Mouse (Mus musculus) CH12.LX (cell line): ENCODE results near the gene Car5b. TPM values are rescaled to one million over a fixed set of nuclear protein-coding genes. Genes with fewer than 3 reads are reported as not detected.

Experiments
- DNase-seq: peaks from one replicate; pipeline ENCODE4 v3.0.0-alpha.2; 2013; ENCODE audit errors: extremely low read depth
- H3K27ac ChIP-seq: 2 replicates; pipeline ENCODE4 v1.5.1; 2012; ENCODE audit warnings: low read depth, mild to moderate bottlenecking, control low read depth, moderate library complexity; ENCODE audit not compliant: insufficient read depth
- H3K27me3 ChIP-seq: replicated peaks from 2 replicates; pipeline ENCODE3; 2012; ENCODE audit warnings: inconsistent platforms
- H3K36me3 ChIP-seq, 2 experiments: replicated peaks in 1 of 2; 2 replicates each; pipeline versions ENCODE3 to v1.6.1; 2012; ENCODE audit warnings: inconsistent platforms in 1 of 2, low read length in 1 of 2, mild to moderate bottlenecking in 1 of 2, mixed read lengths in 1 of 2, moderate library complexity in 1 of 2; ENCODE audit not compliant: control insufficient read depth in 1 of 2, insufficient read depth in 1 of 2
- H3K4me1 ChIP-seq, 2 experiments: 2 replicates each; pipeline ENCODE4 v1.6.1; 2012; ENCODE audit warnings: inconsistent platforms in 1 of 2, moderate library complexity in 1 of 2; ENCODE audit not compliant: insufficient read depth in 2 of 2, control insufficient read depth in 1 of 2
- H3K4me2 ChIP-seq: 2 replicates; pipeline ENCODE4 v1.6.1; 2012; ENCODE audit warnings: low read depth, mild to moderate bottlenecking, control low read depth; ENCODE audit not compliant: poor library complexity, insufficient read depth, severe bottlenecking
- H3K4me3 ChIP-seq, 3 experiments: fragments of 150-350 bp in 1 of 3; sonication (generic) in 1 of 3; replicated peaks in 1 of 3; 2 replicates each; pipeline versions ENCODE3 to v1.5.1; 2011 to 2012; ENCODE audit warnings: low read depth in 2 of 3, low read length in 2 of 3, mild to moderate bottlenecking in 2 of 3, moderate library complexity in 2 of 3, control low read depth in 1 of 3, improper control_type of control experiment in 1 of 3, inconsistent platforms in 1 of 3, mixed read lengths in 1 of 3; ENCODE audit not compliant: poor library complexity in 1 of 3
- H3K79me2 ChIP-seq: replicated peaks from 2 replicates; pipeline ENCODE4 v1.6.1; 2012; ENCODE audit warnings: mild to moderate bottlenecking, moderate library complexity; ENCODE audit not compliant: control insufficient read depth, poor library complexity, insufficient read depth, severe bottlenecking; ENCODE audit errors: extremely low read depth
- H3K9ac ChIP-seq: 2 replicates; pipeline ENCODE4 v1.6.1; 2012; ENCODE audit warnings: low read depth, mild to moderate bottlenecking, control low read depth, moderate library complexity; ENCODE audit not compliant: insufficient read depth
- H3K9me3 ChIP-seq: replicated peaks from 2 replicates; pipeline ENCODE3; 2012; ENCODE audit warnings: low read length, inconsistent platforms, mixed read lengths
- BHLHE40 ChIP-seq: IDR thresholded peaks from 2 replicates; pipeline ENCODE4 v1.6.1; 2011; ENCODE audit warnings: mild to moderate bottlenecking, low read depth, low read length, improper control_type of control experiment
- CHD2 ChIP-seq: IDR thresholded peaks from 2 replicates; pipeline ENCODE4 v1.6.1; 2011; ENCODE audit warnings: low read length, improper control_type of control experiment
- E2F4 ChIP-seq: IDR thresholded peaks from 2 replicates; pipeline ENCODE4 v1.6.1; 2011; ENCODE audit warnings: low read depth, low read length, improper control_type of control experiment; ENCODE audit not compliant: insufficient replicate concordance
- EP300 ChIP-seq: IDR thresholded peaks from 2 replicates; pipeline ENCODE4 v1.6.1; 2011; ENCODE audit warnings: low read length, improper control_type of control experiment
- ETS1 ChIP-seq: conservative IDR thresholded peaks from 2 replicates; pipeline ENCODE4 v1.6.1; 2012; ENCODE audit warnings: low read depth, mild to moderate bottlenecking, inconsistent platforms, low read length, improper control_type of control experiment, moderate library complexity
- GABPA ChIP-seq: IDR thresholded peaks from 2 replicates; pipeline ENCODE4 v1.6.1; 2012; ENCODE audit warnings: low read depth, low read length, improper control_type of control experiment, inconsistent platforms; ENCODE audit not compliant: insufficient replicate concordance
- IRF4 ChIP-seq: IDR thresholded peaks from 2 replicates; pipeline ENCODE4 v1.6.1; 2014; ENCODE audit warnings: low read depth, mild to moderate bottlenecking, inconsistent platforms, low read length, improper control_type of control experiment
- JUN ChIP-seq: IDR thresholded peaks from 2 replicates; pipeline ENCODE4 v1.6.1; 2011; ENCODE audit warnings: low read depth, mild to moderate bottlenecking, low read length, improper control_type of control experiment, moderate library complexity; ENCODE audit not compliant: insufficient read depth
- JUND ChIP-seq: conservative IDR thresholded peaks from 2 replicates; pipeline ENCODE4 v1.6.1; 2011; ENCODE audit warnings: low read depth, low read length, improper control_type of control experiment
- MYC ChIP-seq: IDR thresholded peaks from 2 replicates; pipeline ENCODE4 v1.6.1; 2011; ENCODE audit warnings: low read depth, mild to moderate bottlenecking, improper control_type of control experiment, low read length
- NRF1 ChIP-seq: IDR thresholded peaks from 2 replicates; pipeline ENCODE4 v1.6.1; 2014; ENCODE audit warnings: low read depth, mild to moderate bottlenecking, inconsistent platforms, low read length, improper control_type of control experiment, moderate library complexity
- POLR2A ChIP-seq: IDR thresholded peaks from 2 replicates; pipeline ENCODE4 v1.6.1; 2011; ENCODE audit warnings: low read depth, mild to moderate bottlenecking, improper control_type of control experiment, low read length
- RAD21 ChIP-seq: IDR thresholded peaks from 2 replicates; pipeline ENCODE4 v1.6.1; 2011; ENCODE audit warnings: low read depth, mild to moderate bottlenecking, low read length, improper control_type of control experiment, moderate library complexity
- RCOR1 ChIP-seq: conservative IDR thresholded peaks from 2 replicates; pipeline ENCODE4 v1.6.1; 2012; ENCODE audit warnings: low read depth, mild to moderate bottlenecking, inconsistent platforms, low read length, improper control_type of control experiment
- SIN3A ChIP-seq: IDR thresholded peaks from 2 replicates; pipeline ENCODE4 v1.6.1; 2012; ENCODE audit warnings: low read length, improper control_type of control experiment, inconsistent platforms
- SMC3 ChIP-seq: IDR thresholded peaks from 2 replicates; pipeline ENCODE4 v1.6.1; 2011; ENCODE audit warnings: low read depth, low read length, improper control_type of control experiment
- TCF12 ChIP-seq: IDR thresholded peaks from 2 replicates; pipeline ENCODE4 v1.6.1; 2014; ENCODE audit warnings: low read depth, mild to moderate bottlenecking, inconsistent platforms, low read length, improper control_type of control experiment
- UBTF ChIP-seq: IDR thresholded peaks from 2 replicates; pipeline ENCODE4 v1.6.1; 2012; ENCODE audit warnings: low read depth, mild to moderate bottlenecking, inconsistent platforms, low read length, improper control_type of control experiment, moderate library complexity
- ZC3H11A ChIP-seq: IDR thresholded peaks from 2 replicates; pipeline ENCODE4 v1.6.1; 2012; ENCODE audit warnings: low read depth, mild to moderate bottlenecking, inconsistent platforms, low read length, improper control_type of control experiment
- ZMIZ1 ChIP-seq: IDR thresholded peaks from 2 replicates; pipeline ENCODE4 v1.6.1; 2012; ENCODE audit warnings: low read depth, mild to moderate bottlenecking, inconsistent platforms, low read length, improper control_type of control experiment
- ZNF384 ChIP-seq: IDR thresholded peaks from 2 replicates; pipeline ENCODE4 v1.6.1; 2012; ENCODE audit warnings: low read depth, low read length, improper control_type of control experiment, inconsistent platforms
- dilution Hi-C: fragments of 300-500 bp; cut with MboI; formaldehyde crosslinking; loops from 2 replicates; pipeline ENCODE4 v1.14.3; 2020; ENCODE audit warnings: low sequenced_read_pairs; ENCODE audit not compliant: extremely low pct_unique_long_range_greater_than_20kb, extremely low pct_ligation_motif_present
- in situ Hi-C: fragments of 300-500 bp; cut with MboI; formaldehyde crosslinking; loops from 3 replicates; pipeline ENCODE4 v1.14.3; 2019; ENCODE audit warnings: low sequenced_read_pairs, low pct_ligation_motif_present, low pct_unique_long_range_greater_than_20kb, mixed read lengths
- polyA plus RNA-seq: library from polyadenylated mRNA; unstranded; fragments of >175 nt; gene quantifications from 2 replicates; pipeline ENCODE4 v1.2.1, GENCODE M21; 2012; ENCODE audit warnings: low read depth; ENCODE audit not compliant: insufficient read length
- total RNA-seq, 2 experiments: library from RNA; depleted of rRNA; stranded (reverse); fragments of 300-350 nt in 1 of 2; fragments of >200 nt in 1 of 2; gene quantifications; 2 replicates each; pipeline ENCODE4 v1.2.3; 2012 to 2014

Car5b gene
- total and polyA plus RNA-seq, 3 experiments, result 0.13 TPM; not detected in 2

GRCm38 (mm10) chrX:164014956-164015355 lies 12.8 kb downstream of the Car5b start:
- H3K4me3 ChIP-seq, result no peak overlapping the region
- H3K4me2 ChIP-seq, result no peak overlapping the region
- H3K27me3 ChIP-seq, result no peaks in the 10 kb centered on the region
- no peaks in the 10 kb centered on the region for H3K9me3 ChIP-seq
- in situ Hi-C loops (no loop called here), dilution Hi-C loops (no loop called here)
- peaks cover 0 to 4% of the 10 kb centered on the region in 2 experiments; a peak in 1 of 4 replicates for H3K4me1 ChIP-seq
- H3K9ac ChIP-seq, result no peak overlapping the region
- H3K36me3 ChIP-seq, result no peaks in the 10 kb centered on the region
- DNase-seq, result no peak
- H3K79me2 ChIP-seq, result no peaks in the 10 kb centered on the region
- TF ChIP-seq ZMIZ1, result no peak
- TF ChIP-seq MYC, result no peak
- TF ChIP-seq RAD21, result no peak
- TF ChIP-seq SMC3, result no peak
- no peak for TF ChIP-seq POLR2A
- no peak for TF ChIP-seq GABPA
- H3K27ac ChIP-seq, result no peak overlapping the region

- TF ChIP-seq TCF12 (no peak), CHD2 (0 out of 2 replicates have a peak, but pooled peaks have one; percentile 38), RCOR1 (0 out of 2 replicates have a peak, but pooled peaks have one; percentile 30), ZNF384 (peak; percentile 68), EP300 (peak; percentile 96), JUN (peak; percentile 92), ETS1 (peak; percentile 64), MYC (0 out of 2 replicates have a peak, but pooled peaks have one; percentile 25), BHLHE40 (peak; percentile 74), ZC3H11A (no peak), SIN3A (0 out of 2 replicates have a peak, but pooled peaks have one; percentile 22), IRF4 (peak; percentile 85), JUND (peak; percentile 98), NRF1 (no peak), E2F4 (no peak), UBTF (no peak)
- TF ChIP-seq, all 38 proteins: peak for 11
- dilution Hi-C loops, result no loop called here
- DNase-seq, result peak; percentile 69
These were observed 14.5 kb downstream of the Car5b start for GRCm38 (mm10) chrX:164013318-164013717.

More at GRCm38 (mm10) chrX:164013318-164013717, 14.5 kb downstream of the Car5b start:
- Histone ChIP-seq H3K9me3 (no peaks in the 10 kb centered on the region), H3K4me2 (no peak overlapping the region), H3K79me2 (no peaks in the 10 kb centered on the region), H3K27me3 (no peaks in the 10 kb centered on the region), H3K4me3 (no peak overlapping the region), H3K36me3 (no peaks in the 10 kb centered on the region), H3K4me1 (peaks cover 0 to 4% of the 10 kb centered on the region in 2 experiments; a peak in 1 of 4 replicates), H3K27ac (no peak overlapping the region), H3K9ac (no peak overlapping the region; the same call in 1 of the 2 replicates)
- in situ Hi-C loops, result no loop called here
